ENCODE assay signal across 16 mouse cellular contexts in the genomic region with DNA sequence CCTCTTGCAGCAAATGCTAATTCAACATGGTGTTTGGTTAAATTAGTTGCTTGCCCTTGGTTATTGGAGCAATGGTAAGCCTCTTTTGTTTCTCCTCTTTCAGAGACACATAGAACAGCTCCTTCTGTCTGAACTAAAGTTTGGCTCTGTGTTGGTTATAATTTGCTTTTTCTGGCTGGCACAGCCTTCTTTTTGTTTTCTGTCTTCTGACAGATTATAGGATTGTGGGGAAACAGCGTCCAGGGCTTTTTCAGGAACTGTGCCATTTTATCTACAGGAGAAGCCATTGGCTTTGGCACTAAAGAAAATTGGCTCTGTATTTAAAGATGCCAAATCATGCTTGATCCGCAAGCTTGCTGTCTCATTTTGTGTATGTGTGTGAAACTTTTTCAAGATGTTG. TPM values are rescaled to one million over a fixed set of nuclear protein-coding genes. Genes with fewer than 3 reads are reported as not detected.
DNase-seq lines count a peak whose midpoint lies in the region; ATAC-seq and TF ChIP-seq lines count a peak whose summit lies in the region.
"Had no signal": no experiment of that assay in that cellular context is flagged by ENCODE, and none has a peak within 500 bp of the region (broad histone marks: within the 10 kb centered on the region; RNA-seq: fewer than 3 reads in every experiment).

No protein-coding gene starts in this region.

- no peaks in the 10 kb centered on the region for H3K27me3 ChIP-seq in limb, embryonic 12.5 days
- no peaks in the 10 kb centered on the region for H3K27me3 ChIP-seq in limb, embryonic 10.5 days (ENCODE audit: low read depth, poor library complexity, severe bottlenecking)
- no peaks in the 10 kb centered on the region for H3K27me3 ChIP-seq in hindbrain, postnatal 0 days (ENCODE audit: insufficient read depth, low read length)
- H3K27me3 ChIP-seq: embryonic facial prominence, embryonic 12.5 days had no signal

- no peak overlapping the region for H3K9ac ChIP-seq in limb, embryonic 12.5 days (replicated peaks)
- no peak overlapping the region for H3K9ac ChIP-seq in hindbrain, postnatal 0 days (replicated peaks; ENCODE audit: low read length)

- H3K36me3 ChIP-seq in limb, embryonic 12.5 days, result no peaks in the 10 kb centered on the region
- no peaks in the 10 kb centered on the region for H3K36me3 ChIP-seq in limb, embryonic 10.5 days
- H3K36me3 ChIP-seq in hindbrain, postnatal 0 days (ENCODE audit: insufficient read depth, low read length), result no peaks in the 10 kb centered on the region
- H3K36me3 ChIP-seq: embryonic facial prominence, embryonic 12.5 days had no signal

- peak; percentile 27 to 29 for DNase-seq in frontal cortex, postnatal 36 days (ENCODE audit: low spot score in 2 of 2)
- no peak for DNase-seq in frontal cortex, postnatal 25 days (ENCODE audit: low spot score in 2 of 2)
- DNase-seq in limb, embryonic 10.5 days (ENCODE audit: low spot score), result no peak
- DNase-seq in brain, embryonic 18.5 days (ENCODE audit: low read depth, low spot score), result peak; percentile 78
- peak; percentile 37 for DNase-seq in hindbrain, postnatal 0 days (ENCODE audit: low spot score)
- DNase-seq in retina, embryonic 14.5 days (ENCODE audit: low spot score), result no peak
- DNase-seq in adrenal gland, postnatal 4 days (ENCODE audit: low spot score in 2 of 2), result no peak
- DNase-seq: adrenal gland, adult 8-10 months; cerebellum, adult 2 months; gastrocnemius, adult 2 months; heart, adult 11 months; kidney, adult 11 months; kidney, postnatal 25 days; thymus, adult 18-20 months had no signal

- 0 out of 2 replicates have a peak overlapping the region, but pooled peaks have one; percentile 5 for H3K27ac ChIP-seq in limb, embryonic 12.5 days
- H3K27ac ChIP-seq in limb, embryonic 10.5 days, result no peak overlapping the region
- H3K27ac ChIP-seq in hindbrain, postnatal 0 days, result peak overlapping the region; percentile 3; the same call in 1 of the 2 replicates
- H3K27ac ChIP-seq: gastrocnemius, adult 2 months had no signal

- H3K4me3 ChIP-seq in limb, embryonic 12.5 days (replicated peaks), result no peak overlapping the region
- H3K4me3 ChIP-seq in limb, embryonic 10.5 days, result no peak overlapping the region
- no peak overlapping the region for H3K4me3 ChIP-seq in hindbrain, postnatal 0 days (ENCODE audit: low read length)
- H3K4me3 ChIP-seq: gastrocnemius, adult 2 months had no signal

- WGBS in limb, embryonic 12.5 days, result 93% methylated on average over 2 of the region's 2 CpGs
- 93% methylated on average over 2 of the region's 2 CpGs for WGBS in limb, embryonic 10.5 days
- 49% methylated on average over 2 of the region's 2 CpGs for WGBS in hindbrain, postnatal 0 days

- no peak for TF ChIP-seq CTCF in hindbrain, postnatal 0 days (IDR thresholded peaks at IDR 0.05; ENCODE audit: low read depth)

- H3K4me1 ChIP-seq in limb, embryonic 12.5 days (replicated peaks), result peaks cover 21% of the 10 kb centered on the region
- H3K4me1 ChIP-seq in limb, embryonic 10.5 days, result peaks cover 34% of the 10 kb centered on the region
- H3K4me1 ChIP-seq in hindbrain, postnatal 0 days (ENCODE audit: insufficient read depth, low read length), result peaks cover 11% of the 10 kb centered on the region

- ATAC-seq in limb, embryonic 12.5 days (ENCODE audit: insufficient number of reproducible peaks, insufficient read depth, low FRiP score, low TSS enrichment, low read depth), result no peak
- ATAC-seq in hindbrain, postnatal 0 days, result no peak

- no peaks in the 10 kb centered on the region for H3K9me3 ChIP-seq in limb, embryonic 12.5 days
- no peaks in the 10 kb centered on the region for H3K9me3 ChIP-seq in limb, embryonic 10.5 days (replicated peaks)
- H3K9me3 ChIP-seq in hindbrain, postnatal 0 days (ENCODE audit: low read length), result no peaks in the 10 kb centered on the region
- H3K9me3 ChIP-seq: embryonic facial prominence, embryonic 12.5 days had no signal

- no peak overlapping the region for H3K4me2 ChIP-seq in limb, embryonic 12.5 days
- H3K4me2 ChIP-seq in hindbrain, postnatal 0 days (ENCODE audit: low read depth, low read length), result no peak overlapping the region

RNA-seq across cellular contexts. Expression of gene Fam222b, which starts 19.2 kb away (rescaled TPM):
- polyA plus RNA-seq in limb, embryonic 12.5 days (2016; fragmentation: Nextera tagmentation; extraction: Ambion mirVana), result 12.7 and 14.5 TPM in 2 replicates
- 22.7 and 24.2 TPM in 2 replicates for polyA plus RNA-seq in limb, embryonic 10.5 days (2016; fragmentation: Nextera tagmentation; extraction: Ambion mirVana)
- 27.6 and 32.6 TPM in 2 replicates for total RNA-seq in hindbrain, postnatal 0 days (2014; rRNA removed)
- 22.6 and 22.9 TPM in 2 replicates for polyA plus RNA-seq in hindbrain, postnatal 0 days (2015; fragmentation: Nextera tagmentation; extraction: Ambion mirVana)
- total RNA-seq in adrenal gland, postnatal 4 days (2021), result 10 to 100 TPM; 20.3 to 22.1 TPM

RNA-seq across cellular contexts. Expression of gene Eral1, which starts 33.4 kb away (rescaled TPM):
- polyA plus RNA-seq in limb, embryonic 12.5 days (2016; fragmentation: Nextera tagmentation; extraction: Ambion mirVana), result 39.2 and 41.0 TPM in 2 replicates
- polyA plus RNA-seq in limb, embryonic 10.5 days (2016; fragmentation: Nextera tagmentation; extraction: Ambion mirVana), result 43.4 and 45.4 TPM in 2 replicates
- 38.4 and 40.3 TPM in 2 replicates for total RNA-seq in hindbrain, postnatal 0 days (2014; rRNA removed)
- polyA plus RNA-seq in hindbrain, postnatal 0 days (2015; fragmentation: Nextera tagmentation; extraction: Ambion mirVana), result 25.7 and 26.9 TPM in 2 replicates
- 10 to 100 TPM; 32.1 to 32.9 TPM for total RNA-seq in adrenal gland, postnatal 4 days (2021)

RNA-seq across cellular contexts. Expression of gene Traf4, which starts 51.8 kb away (rescaled TPM):
- 115 and 128 TPM in 2 replicates for polyA plus RNA-seq in limb, embryonic 12.5 days (2016; fragmentation: Nextera tagmentation; extraction: Ambion mirVana)
- polyA plus RNA-seq in limb, embryonic 10.5 days (2016; fragmentation: Nextera tagmentation; extraction: Ambion mirVana), result 178 and 181 TPM in 2 replicates
- 124 and 130 TPM in 2 replicates for total RNA-seq in hindbrain, postnatal 0 days (2014; rRNA removed)
- 79.5 and 88.7 TPM in 2 replicates for polyA plus RNA-seq in hindbrain, postnatal 0 days (2015; fragmentation: Nextera tagmentation; extraction: Ambion mirVana)
- total RNA-seq in adrenal gland, postnatal 4 days (2021), result 10 to 100 TPM; 42.7 to 46.5 TPM

Comparison
In these comparisons a context has a peak if more than half of its experiments do, and no peak if none do; other contexts are left out.
1. DNase-seq: peak in frontal cortex, postnatal 36 days (2 of 2), brain, embryonic 18.5 days (single experiment) and hindbrain, postnatal 0 days (single experiment); none in frontal cortex, postnatal 25 days (0 of 2), limb, embryonic 10.5 days (single experiment), retina, embryonic 14.5 days (single experiment) and adrenal gland, postnatal 4 days (0 of 2).